Mouse (Mus musculus) forebrain, embryonic 15.5 days (tissue): Measurements from ENCODE around the gene BC049352. TPM values are rescaled to one million over a fixed set of nuclear protein-coding genes. Genes with fewer than 3 reads are reported as not detected.

Experiments used
- ATAC-seq: fragments of 200-750 bp; cut with Nextera tagmentation; replicated peaks from 2 replicates; pipeline ENCODE4 v1.8.0; 2017; ENCODE audit warnings: mild to moderate bottlenecking, moderate TSS enrichment, moderate library complexity
- H3K27ac ChIP-seq: fragments of 300-500 bp; sonication (generic); replicated peaks from 2 replicates; pipeline ENCODE4 v1.5.1; 2015; ENCODE audit warnings: mild to moderate bottlenecking, inconsistent platforms
- H3K27me3 ChIP-seq: fragments of 300-500 bp; sonication (generic); 2 replicates; pipeline ENCODE4 v1.6.1; 2015; ENCODE audit warnings: inconsistent platforms
- H3K36me3 ChIP-seq: fragments of 300-500 bp; sonication (generic); 2 replicates; pipeline ENCODE4 v1.6.1; 2015; ENCODE audit warnings: mild to moderate bottlenecking, inconsistent platforms
- H3K4me1 ChIP-seq: fragments of 300-500 bp; sonication (generic); 2 replicates; pipeline ENCODE4 v1.6.1; 2015; ENCODE audit warnings: inconsistent platforms
- H3K4me2 ChIP-seq: fragments of 300-500 bp; sonication (generic); replicated peaks from 2 replicates; pipeline ENCODE4 v1.6.1; 2015; ENCODE audit warnings: mild to moderate bottlenecking, inconsistent platforms
- H3K4me3 ChIP-seq: fragments of 300-500 bp; sonication (generic); 2 replicates; pipeline ENCODE4 v1.5.1; 2015; ENCODE audit warnings: mild to moderate bottlenecking, inconsistent platforms
- H3K9ac ChIP-seq: fragments of 300-500 bp; sonication (generic); replicated peaks from 2 replicates; pipeline ENCODE4 v1.6.1; 2015; ENCODE audit warnings: mild to moderate bottlenecking, inconsistent platforms
- H3K9me3 ChIP-seq: fragments of 300-500 bp; sonication (generic); 2 replicates; pipeline ENCODE4 v1.6.1; 2016; ENCODE audit warnings: inconsistent platforms
- WGBS: fragments of 180-500 bp; shearing (Covaris S2); methylation state at CpG from one replicate; pipeline ENCODE4 v1.1.7; 2015; ENCODE audit warnings: mixed read lengths; 5-methylcytosine and 5-hydroxymethylcytosine counted together
- polyA plus RNA-seq: library from polyadenylated mRNA; unstranded; fragments of >200 nt; fragmentation: Nextera tagmentation; extraction: Ambion mirVana; gene quantifications from 2 replicates; pipeline ENCODE4 v1.2.1, GENCODE M21; 2015

BC049352 gene
- polyA plus RNA-seq, 1 experiment from 2014 or later, result not detected

GRCm38 (mm10) chr9:45255431-45255830, 73.6 kb downstream of the BC049352 start:
- Histone ChIP-seq H3K27ac (no peak overlapping the region), H3K4me3 (no peak overlapping the region), H3K9me3 (no peaks in the 10 kb centered on the region), H3K4me2 (no peak overlapping the region), H3K4me1 (no peaks in the 10 kb centered on the region), H3K9ac (no peak overlapping the region), H3K27me3 (no peaks in the 10 kb centered on the region), H3K36me3 (no peaks in the 10 kb centered on the region)
- no peak for ATAC-seq
- 87% methylated on average over 4 of the region's 4 CpGs for WGBS

- ATAC-seq, result no peak
- Histone ChIP-seq H3K9ac (no peak overlapping the region), H3K9me3 (no peaks in the 10 kb centered on the region), H3K4me1 (no peaks in the 10 kb centered on the region), H3K4me3 (no peak overlapping the region), H3K27ac (no peak overlapping the region), H3K27me3 (no peaks in the 10 kb centered on the region), H3K36me3 (no peaks in the 10 kb centered on the region), H3K4me2 (no peak overlapping the region)
- WGBS, result 90% methylated on average over 5 of the region's 5 CpGs
These were observed 74.2 kb downstream of the BC049352 start for GRCm38 (mm10) chr9:45255967-45256366.

- Histone ChIP-seq H3K4me2 (no peak overlapping the region), H3K27me3 (no peaks in the 10 kb centered on the region), H3K9ac (no peak overlapping the region), H3K4me3 (no peak overlapping the region), H3K36me3 (no peaks in the 10 kb centered on the region), H3K4me1 (no peaks in the 10 kb centered on the region), H3K27ac (no peak overlapping the region), H3K9me3 (no peaks in the 10 kb centered on the region)
- 84% methylated on average over 13 of the region's 13 CpGs for WGBS
- ATAC-seq, result no peak
These were observed 77.3 kb downstream of the BC049352 start for GRCm38 (mm10) chr9:45259065-45259464.

GRCm38 (mm10) chr9:45261466-45261865, 79.7 kb downstream of the BC049352 start:
- 57% methylated on average over 4 of the region's 4 CpGs for WGBS
- Histone ChIP-seq H3K4me1 (no peaks in the 10 kb centered on the region), H3K4me2 (no peak overlapping the region), H3K9ac (no peak overlapping the region), H3K4me3 (no peak overlapping the region), H3K9me3 (no peaks in the 10 kb centered on the region), H3K27me3 (no peaks in the 10 kb centered on the region), H3K36me3 (no peaks in the 10 kb centered on the region), H3K27ac (no peak overlapping the region)
- no peak for ATAC-seq

- Histone ChIP-seq H3K27ac (no peak overlapping the region), H3K36me3 (no peaks in the 10 kb centered on the region), H3K4me2 (no peak overlapping the region), H3K4me3 (no peak overlapping the region), H3K4me1 (no peaks in the 10 kb centered on the region), H3K9me3 (no peaks in the 10 kb centered on the region), H3K9ac (no peak overlapping the region), H3K27me3 (no peaks in the 10 kb centered on the region)
- no peak for ATAC-seq
- 74% methylated on average over 5 of the region's 5 CpGs for WGBS
These were observed 80.1 kb downstream of the BC049352 start for GRCm38 (mm10) chr9:45261872-45262271.

- Histone ChIP-seq H3K4me2 (no peak overlapping the region), H3K9me3 (no peaks in the 10 kb centered on the region), H3K4me3 (no peak overlapping the region), H3K36me3 (no peaks in the 10 kb centered on the region), H3K27ac (no peak overlapping the region), H3K4me1 (peaks cover 9% of the 10 kb centered on the region), H3K9ac (no peak overlapping the region), H3K27me3 (peaks cover 12% of the 10 kb centered on the region; the same call in 1 of the 2 replicates)
- WGBS, result 92% methylated on average over 4 of the region's 4 CpGs
- ATAC-seq, result no peak
These were observed 85.3 kb downstream of the BC049352 start for GRCm38 (mm10) chr9:45267099-45267498.

GRCm38 (mm10) chr9:45268079-45268478, 86.3 kb downstream of the BC049352 start:
- no peak for ATAC-seq
- H3K4me1 ChIP-seq, result peaks cover 9% of the 10 kb centered on the region
- 51% methylated on average over 4 of the region's 4 CpGs for WGBS

GRCm38 (mm10) chr9:45268597-45269325, 87.0 kb downstream of the BC049352 start, which contains the start of gene Il10ra:
TSS of gene Il10ra (minus strand) at chr9:45269149.
- no peak for ATAC-seq
- no peak within 1 kb of the TSS for H3K27ac ChIP-seq

More at GRCm38 (mm10) chr9:45268079-45268478, 86.3 kb downstream of the BC049352 start:
- Histone ChIP-seq H3K9ac (no peak overlapping the region), H3K4me2 (no peak overlapping the region), H3K36me3 (no peaks in the 10 kb centered on the region), H3K4me3 (no peak overlapping the region), H3K27ac (no peak overlapping the region), H3K27me3 (peaks cover 12% of the 10 kb centered on the region; the same call in 1 of the 2 replicates), H3K9me3 (no peaks in the 10 kb centered on the region)

GRCm38 (mm10) chr9:45272213-45272612, 90.4 kb downstream of the BC049352 start:
- Histone ChIP-seq H3K4me2 (no peak overlapping the region), H3K4me1 (peaks cover 9% of the 10 kb centered on the region), H3K4me3 (no peak overlapping the region), H3K9me3 (no peaks in the 10 kb centered on the region), H3K27ac (no peak overlapping the region), H3K27me3 (peaks cover 11% of the 10 kb centered on the region; the same call in 1 of the 2 replicates), H3K9ac (no peak overlapping the region), H3K36me3 (no peaks in the 10 kb centered on the region)
- 52% methylated on average over 5 of the region's 5 CpGs for WGBS
- ATAC-seq, result no peak

More at GRCm38 (mm10) chr9:45268597-45269325, 87.0 kb downstream of the BC049352 start, which contains the start of gene Il10ra:
- Histone ChIP-seq H3K4me1 (peaks cover 9% of the 10 kb centered on the region), H3K36me3 (no peaks in the 10 kb centered on the region), H3K9me3 (no peaks in the 10 kb centered on the region), H3K27me3 (peaks cover 12% of the 10 kb centered on the region; the same call in 1 of the 2 replicates), H3K4me3 (peak within 1 kb of the TSS; percentile 47), H3K4me2 (peak within 1 kb of the TSS; percentile 86), H3K9ac (peak within 1 kb of the TSS; percentile 49)
- WGBS, result 4% methylated on average over 36 of the region's 36 CpGs

- Histone ChIP-seq H3K4me2 (no peak overlapping the region), H3K9me3 (no peaks in the 10 kb centered on the region), H3K4me3 (no peak overlapping the region), H3K27ac (no peak overlapping the region), H3K4me1 (peaks cover 2% of the 10 kb centered on the region; the same call in 1 of the 2 replicates), H3K36me3 (no peaks in the 10 kb centered on the region), H3K9ac (no peak overlapping the region), H3K27me3 (no peaks in the 10 kb centered on the region)
- WGBS, result 93% methylated on average over 4 of the region's 4 CpGs
- ATAC-seq, result no peak
These were observed 92.4 kb downstream of the BC049352 start for GRCm38 (mm10) chr9:45274218-45274617.

GRCm38 (mm10) chr9:45274635-45275034, 92.8 kb downstream of the BC049352 start:
- H3K27me3 ChIP-seq, result no peaks in the 10 kb centered on the region
- H3K9me3 ChIP-seq, result no peaks in the 10 kb centered on the region
- H3K36me3 ChIP-seq, result no peaks in the 10 kb centered on the region
- no peaks in the 10 kb centered on the region for H3K4me1 ChIP-seq
- 97% methylated on average over 2 of the region's 2 CpGs for whole genome bisulfite sequencing
- no peak overlapping the region for H3K4me3 ChIP-seq
- no peak overlapping the region for H3K4me2 ChIP-seq
- H3K9ac ChIP-seq, result no peak overlapping the region
- H3K27ac ChIP-seq, result no peak overlapping the region
- ATAC-seq, result no peak

- no peaks in the 10 kb centered on the region for H3K9me3 ChIP-seq
- H3K27me3 ChIP-seq, result no peaks in the 10 kb centered on the region
- H3K4me1 ChIP-seq, result no peaks in the 10 kb centered on the region
- H3K4me3 ChIP-seq, result no peak overlapping the region
- ATAC-seq, result no peak
- H3K36me3 ChIP-seq, result no peaks in the 10 kb centered on the region
- H3K27ac ChIP-seq, result no peak overlapping the region
- no peak overlapping the region for H3K4me2 ChIP-seq
- 78% methylated on average over 3 of the region's 3 CpGs for WGBS
- H3K9ac ChIP-seq, result no peak overlapping the region
These were observed 98.3 kb downstream of the BC049352 start for GRCm38 (mm10) chr9:45280059-45280458.
